Mouse (Mus musculus) G1E (cell line): ENCODE results near the gene Armh2.

Experiments used
- CTCF ChIP-seq: IDR thresholded peaks from 2 replicates; pipeline ENCODE4 v1.5.1; 2012; ENCODE audit warnings: low read depth, low read length, inconsistent platforms, mixed read lengths
- GATA1 ChIP-seq: IDR thresholded peaks from 2 replicates; pipeline ENCODE4 v1.6.1; 2012; ENCODE audit warnings: borderline replicate concordance, low read length, inconsistent platforms, mixed read lengths
- TAL1 ChIP-seq: conservative IDR thresholded peaks from 2 replicates; pipeline ENCODE4 v1.6.1; 2012; ENCODE audit warnings: low read depth, low read length, inconsistent platforms, mixed read lengths

DNA sequence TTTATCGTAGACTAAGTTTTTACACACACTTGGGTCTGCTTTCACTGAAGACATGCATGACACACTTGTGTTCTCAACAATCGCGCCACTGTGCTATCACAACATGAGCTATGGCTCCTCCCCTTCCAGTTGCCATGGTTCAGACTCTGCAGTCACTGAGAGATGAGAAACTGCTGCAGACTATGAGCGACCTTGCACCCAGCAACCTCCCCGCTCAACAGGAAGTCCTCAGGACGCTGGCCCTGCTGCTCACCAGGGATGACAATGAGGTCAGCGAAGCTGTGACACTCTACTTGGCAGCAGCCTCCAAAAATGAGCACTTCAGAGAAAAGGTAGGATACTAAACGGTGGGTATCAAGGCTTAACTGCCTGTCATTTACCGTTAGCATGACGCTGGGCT is 19.5 kb upstream of the Armh2 start:
- no peak for TF ChIP-seq CTCF
- TF ChIP-seq TAL1 = no peak
- no peak for TF ChIP-seq GATA1
